Mouse (Mus musculus) lung, embryonic 15.5 days (tissue): ENCODE measurements at regions not wholly inside any gene's neighbourhood (a gene's known extent, or its start where the extent isn't known, plus 50 kb on each side); places are given as distances from the start of the nearest gene placed in this dataset.

Source experiments
- ATAC-seq: fragments of 200-750 bp; cut with Nextera tagmentation; 2 replicates; pipeline ENCODE4 v1.8.0; 2017; ENCODE audit warnings: moderate number of reproducible peaks, borderline replicate concordance; ENCODE audit not compliant: low FRiP score, low TSS enrichment; ENCODE audit errors: extremely low read depth
- H3K27ac ChIP-seq: fragments of 300-500 bp; sonication (generic); 2 replicates; pipeline ENCODE4 v1.5.1; 2015; ENCODE audit warnings: moderate library complexity, mild to moderate bottlenecking, inconsistent platforms
- H3K27me3 ChIP-seq: fragments of 300-500 bp; sonication (generic); 2 replicates; pipeline ENCODE4 v1.6.1; 2015; ENCODE audit warnings: inconsistent platforms
- H3K36me3 ChIP-seq: fragments of 300-500 bp; sonication (generic); 2 replicates; pipeline ENCODE4 v1.6.1; 2015; ENCODE audit warnings: inconsistent platforms
- H3K4me1 ChIP-seq: fragments of 300-500 bp; sonication (generic); 2 replicates; pipeline ENCODE4 v1.6.1; 2015; ENCODE audit warnings: inconsistent platforms
- H3K4me2 ChIP-seq: fragments of 300-500 bp; sonication (generic); 2 replicates; pipeline ENCODE4 v1.6.1; 2015; ENCODE audit warnings: inconsistent platforms, mild to moderate bottlenecking, moderate library complexity
- H3K4me3 ChIP-seq: fragments of 300-500 bp; sonication (generic); 2 replicates; pipeline ENCODE4 v1.5.1; 2015; ENCODE audit warnings: mild to moderate bottlenecking, inconsistent platforms
- H3K9ac ChIP-seq: fragments of 300-500 bp; sonication (generic); 2 replicates; pipeline ENCODE4 v1.6.1; 2015; ENCODE audit warnings: inconsistent platforms
- H3K9me3 ChIP-seq: fragments of 300-500 bp; sonication (generic); 2 replicates; pipeline ENCODE4 v1.6.1; 2016; ENCODE audit warnings: inconsistent platforms
- WGBS: fragments of 180-500 bp; shearing (Covaris S2); methylation state at CpG from one replicate; pipeline ENCODE4 v1.1.7; 2015; 5-methylcytosine and 5-hydroxymethylcytosine counted together

GRCm38 (mm10) chr9:47081407-47081806, 82.9 kb downstream of the Gm4791 start:
- Histone ChIP-seq H3K4me1 (no peaks in the 10 kb centered on the region), H3K27ac (no peak overlapping the region), H3K27me3 (no peaks in the 10 kb centered on the region; the same call in 1 of the 2 replicates), H3K36me3 (no peaks in the 10 kb centered on the region), H3K4me3 (no peak overlapping the region), H3K4me2 (no peak overlapping the region), H3K9ac (no peak overlapping the region), H3K9me3 (no peaks in the 10 kb centered on the region)
- 93% methylated on average over 6 of the region's 6 CpGs for WGBS
- no peak for ATAC-seq

DNA sequence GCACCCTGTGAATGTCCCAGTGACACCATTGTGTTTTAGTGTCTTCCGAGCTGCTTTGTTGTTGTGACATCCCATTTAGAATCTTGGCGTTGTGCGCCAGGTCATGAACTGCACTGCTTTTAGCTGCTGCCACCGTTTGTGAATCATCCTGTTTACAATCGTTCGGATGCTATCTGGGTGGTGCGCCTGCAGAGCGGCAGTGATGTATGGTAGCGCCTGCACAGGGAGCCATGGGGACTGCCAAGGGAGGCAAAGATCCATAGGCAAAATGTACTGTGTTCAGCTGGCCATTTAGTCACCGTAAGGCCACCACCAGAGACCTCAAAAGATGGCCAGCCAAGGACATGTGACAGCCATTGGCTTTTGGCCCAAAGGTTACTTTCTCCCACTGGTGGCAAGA, 93.3 kb downstream of the Gm4791 start:
- 55% methylated on average over 10 of the region's 10 CpGs for WGBS
- ATAC-seq: peak; percentile 55; the same call in 1 of the 2 replicates

GRCm38 (mm10) chr9:47095656-47096055, 97.1 kb downstream of the Gm4791 start:
- Histone ChIP-seq H3K9me3 (no peaks in the 10 kb centered on the region), H3K4me1 (peaks cover 6% of the 10 kb centered on the region; the same call in 1 of the 2 replicates), H3K4me3 (no peak overlapping the region), H3K27ac (no peak overlapping the region), H3K27me3 (no peaks in the 10 kb centered on the region), H3K36me3 (no peaks in the 10 kb centered on the region), H3K4me2 (no peak overlapping the region), H3K9ac (no peak overlapping the region)
- no peak for ATAC-seq
- 87% methylated on average over 4 of the region's 4 CpGs for WGBS

More for the DNA sequence above, 93.3 kb downstream of the Gm4791 start:
- no peaks in the 10 kb centered on the region for H3K9me3 ChIP-seq
- H3K4me3 ChIP-seq: no peak overlapping the region
- H3K4me2 ChIP-seq: no peak overlapping the region
- H3K4me1 ChIP-seq: peaks cover 6% of the 10 kb centered on the region; the same call in 1 of the 2 replicates
- no peak overlapping the region for H3K9ac ChIP-seq
- no peak overlapping the region for H3K27ac ChIP-seq
- peaks cover 3% of the 10 kb centered on the region; the same call in 1 of the 2 replicates for H3K27me3 ChIP-seq
- no peaks in the 10 kb centered on the region for H3K36me3 ChIP-seq

- Histone ChIP-seq H3K9ac (no peak overlapping the region), H3K9me3 (no peaks in the 10 kb centered on the region), H3K4me3 (no peak overlapping the region), H3K4me1 (no peaks in the 10 kb centered on the region), H3K4me2 (no peak overlapping the region), H3K36me3 (no peaks in the 10 kb centered on the region), H3K27ac (no peak overlapping the region), H3K27me3 (no peaks in the 10 kb centered on the region)
- WGBS: 77% methylated on average over 3 of the region's 3 CpGs
- ATAC-seq: no peak
These were observed 104.8 kb downstream of the Gm4791 start for GRCm38 (mm10) chr9:47103316-47103715.

GRCm38 (mm10) chr9:47103966-47104365, 105.4 kb downstream of the Gm4791 start:
- Histone ChIP-seq H3K4me1 (no peaks in the 10 kb centered on the region), H3K4me2 (no peak overlapping the region), H3K9me3 (no peaks in the 10 kb centered on the region), H3K36me3 (no peaks in the 10 kb centered on the region), H3K9ac (no peak overlapping the region), H3K27ac (no peak overlapping the region), H3K27me3 (no peaks in the 10 kb centered on the region), H3K4me3 (no peak overlapping the region)
- ATAC-seq: no peak
- WGBS: 52% methylated on average over 5 of the region's 5 CpGs

- H3K4me2 ChIP-seq: no peak overlapping the region
- 25% methylated on average over 5 of the region's 5 CpGs for WGBS
- no peak overlapping the region for H3K27ac ChIP-seq
- H3K4me3 ChIP-seq: no peak overlapping the region
- no peaks in the 10 kb centered on the region for H3K27me3 ChIP-seq
- H3K9ac ChIP-seq: no peak overlapping the region
- H3K36me3 ChIP-seq: no peaks in the 10 kb centered on the region
- H3K4me1 ChIP-seq: no peaks in the 10 kb centered on the region
- no peak for ATAC-seq
- H3K9me3 ChIP-seq: no peaks in the 10 kb centered on the region
These were observed 109.6 kb downstream of the Gm4791 start for GRCm38 (mm10) chr9:47108096-47108495.

GRCm38 (mm10) chr9:47119253-47119652, 120.7 kb downstream of the Gm4791 start:
- 79% methylated on average over 8 of the region's 8 CpGs for whole genome bisulfite sequencing
- no peak overlapping the region for H3K9ac ChIP-seq
- no peak overlapping the region for H3K4me2 ChIP-seq
- H3K36me3 ChIP-seq: no peaks in the 10 kb centered on the region
- H3K4me3 ChIP-seq: no peak overlapping the region
- no peak for ATAC-seq
- H3K9me3 ChIP-seq: no peaks in the 10 kb centered on the region
- H3K4me1 ChIP-seq: no peaks in the 10 kb centered on the region
- no peaks in the 10 kb centered on the region for H3K27me3 ChIP-seq
- H3K27ac ChIP-seq: no peak overlapping the region

- no peak overlapping the region for H3K4me2 ChIP-seq
- WGBS: 68% methylated on average over 2 of the region's 2 CpGs
- no peaks in the 10 kb centered on the region for H3K36me3 ChIP-seq
- no peak overlapping the region for H3K4me3 ChIP-seq
- no peaks in the 10 kb centered on the region for H3K4me1 ChIP-seq
- no peak overlapping the region for H3K27ac ChIP-seq
- no peak overlapping the region for H3K9ac ChIP-seq
- H3K27me3 ChIP-seq: no peaks in the 10 kb centered on the region
- ATAC-seq: no peak
- H3K9me3 ChIP-seq: no peaks in the 10 kb centered on the region
These were observed 124.6 kb downstream of the Gm4791 start for GRCm38 (mm10) chr9:47123113-47123512.

DNA sequence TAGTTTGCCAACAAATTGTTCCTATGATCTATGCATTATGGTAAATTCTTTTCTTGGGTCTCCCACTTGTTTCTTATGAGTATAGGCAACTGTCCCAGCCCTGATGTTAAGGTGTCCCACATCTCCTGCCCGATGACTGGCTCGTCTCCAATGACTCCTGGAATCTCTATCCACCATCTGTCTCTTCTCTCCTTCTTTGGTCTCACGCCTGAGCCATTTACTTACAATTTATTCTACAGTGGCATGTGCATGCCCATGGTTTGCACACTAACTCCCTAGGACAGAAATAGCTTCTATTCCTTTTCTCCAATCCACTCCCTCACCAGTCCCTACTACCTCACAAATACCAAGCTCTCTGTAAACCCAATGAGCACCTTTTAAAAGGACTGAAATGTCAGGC, 127.0 kb downstream of the Gm4791 start:
- Histone ChIP-seq H3K9me3 (no peaks in the 10 kb centered on the region), H3K4me3 (no peak overlapping the region), H3K27me3 (no peaks in the 10 kb centered on the region), H3K27ac (no peak overlapping the region), H3K36me3 (no peaks in the 10 kb centered on the region), H3K9ac (no peak overlapping the region), H3K4me1 (no peaks in the 10 kb centered on the region), H3K4me2 (no peak overlapping the region)
- no peak for ATAC-seq
- WGBS: 57% methylated on average over 3 of the region's 3 CpGs

- ATAC-seq: no peak
- H3K9me3 ChIP-seq: no peaks in the 10 kb centered on the region
- H3K4me3 ChIP-seq: no peak overlapping the region
- no peaks in the 10 kb centered on the region for H3K27me3 ChIP-seq
- WGBS: 55% methylated on average over 2 of the region's 2 CpGs
- H3K4me1 ChIP-seq: no peaks in the 10 kb centered on the region
- no peak overlapping the region for H3K4me2 ChIP-seq
- H3K27ac ChIP-seq: no peak overlapping the region
- H3K9ac ChIP-seq: no peak overlapping the region
- H3K36me3 ChIP-seq: no peaks in the 10 kb centered on the region
These were observed 127.7 kb downstream of the Gm4791 start for GRCm38 (mm10) chr9:47126236-47126635.

GRCm38 (mm10) chr9:47127756-47128424, 129.3 kb downstream of the Gm4791 start:
- H3K9ac ChIP-seq: no peak overlapping the region
- no peaks in the 10 kb centered on the region for H3K36me3 ChIP-seq
- H3K27ac ChIP-seq: no peak overlapping the region
- no peaks in the 10 kb centered on the region for H3K27me3 ChIP-seq
- WGBS: 64% methylated on average over 11 of the region's 11 CpGs
- H3K4me2 ChIP-seq: no peak overlapping the region
- H3K4me1 ChIP-seq: no peaks in the 10 kb centered on the region
- ATAC-seq: no peak
- no peaks in the 10 kb centered on the region for H3K9me3 ChIP-seq
- H3K4me3 ChIP-seq: no peak overlapping the region

DNA sequence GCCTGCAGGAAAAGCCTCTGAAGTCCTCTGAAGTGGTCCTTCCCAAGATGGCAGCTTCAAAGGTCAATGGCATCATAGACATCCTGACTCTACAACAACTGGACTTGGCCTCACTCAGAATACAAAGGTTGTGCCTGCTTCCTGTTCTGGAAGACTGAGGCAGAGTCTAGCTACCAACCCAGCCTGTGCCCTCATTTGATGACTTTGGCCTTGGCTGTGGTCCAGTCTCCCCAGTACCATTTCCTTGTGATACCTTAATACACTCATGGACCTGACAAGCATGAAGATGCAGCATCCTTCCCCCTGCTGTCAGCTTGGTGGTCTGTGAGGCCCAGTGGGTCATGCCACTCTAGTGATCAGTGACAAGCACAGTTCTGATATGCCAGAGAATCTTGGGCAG, 130.6 kb downstream of the Gm4791 start:
- H3K36me3 ChIP-seq: no peaks in the 10 kb centered on the region
- no peaks in the 10 kb centered on the region for H3K4me1 ChIP-seq
- no peak overlapping the region for H3K4me2 ChIP-seq
- no peak overlapping the region for H3K9ac ChIP-seq
- no peak overlapping the region for H3K4me3 ChIP-seq
- no peaks in the 10 kb centered on the region; the same call in 1 of the 2 replicates for H3K27me3 ChIP-seq
- no peak overlapping the region for H3K27ac ChIP-seq
- no peak for ATAC-seq
- H3K9me3 ChIP-seq: no peaks in the 10 kb centered on the region

GRCm38 (mm10) chr9:47133454-47133853, 134.9 kb downstream of the Gm4791 start:
- WGBS: 90% methylated on average over 5 of the region's 5 CpGs
- Histone ChIP-seq H3K9me3 (no peaks in the 10 kb centered on the region), H3K9ac (no peak overlapping the region), H3K4me2 (no peak overlapping the region), H3K27me3 (no peaks in the 10 kb centered on the region; the same call in 1 of the 2 replicates), H3K4me3 (no peak overlapping the region), H3K36me3 (no peaks in the 10 kb centered on the region), H3K4me1 (no peaks in the 10 kb centered on the region), H3K27ac (no peak overlapping the region)
- no peak for ATAC-seq
